Mouse (Mus musculus): Measurements from ENCODE around the gene Sh3bp2. TPM values are rescaled to one million over a fixed set of nuclear protein-coding genes. Genes with fewer than 3 reads are reported as not detected.

Sh3bp2 gene
- 4.5 and 6.2 TPM in 2 replicates for polyA plus RNA-seq (2015; fragmentation: Nextera tagmentation; extraction: Ambion mirVana)

- H3K4me3 ChIP-seq (replicated peaks) = peak within 1 kb of the TSS; percentile 64
- H3K27me3 ChIP-seq (replicated peaks) = no peaks in the 10 kb centered on the region
- WGBS = 2% methylated on average over 38 of the region's 38 CpGs
- H3K9ac ChIP-seq = peak within 1 kb of the TSS; percentile 65
- ATAC-seq = peak; percentile 97
- peak within 1 kb of the TSS; percentile 91 for H3K4me2 ChIP-seq (replicated peaks)
- peaks cover 9% of the 10 kb centered on the region; the same call in 1 of the 2 replicates for H3K4me1 ChIP-seq (replicated peaks)
- H3K36me3 ChIP-seq = no peaks in the 10 kb centered on the region
- no peak within 1 kb of the TSS for H3K27ac ChIP-seq
- H3K9me3 ChIP-seq = no peaks in the 10 kb centered on the region
Observed at GRCm38 (mm10) chr5:34525663-34526476, at the start of gene Sh3bp2. TSS of gene Sh3bp2 (plus strand) at chr5:34525838.

GRCm38 (mm10) chr5:34480926-34481325 lies 44.7 kb upstream of the Sh3bp2 start:
- Histone ChIP-seq H3K4me1 (replicated peaks) (no peaks in the 10 kb centered on the region), H3K27ac (no peak overlapping the region)
- 74% methylated on average over 3 of the region's 3 CpGs for WGBS

GRCm38 (mm10) chr5:34485731-34486130 lies 39.9 kb upstream of the Sh3bp2 start:
- H3K4me3 ChIP-seq (replicated peaks) = no peak overlapping the region
- no peak for ATAC-seq
- WGBS = 91% methylated on average over 15 of the region's 15 CpGs
- H3K27me3 ChIP-seq (replicated peaks) = no peaks in the 10 kb centered on the region
- H3K4me1 ChIP-seq (replicated peaks) = no peaks in the 10 kb centered on the region
- peaks cover 13% of the 10 kb centered on the region for H3K36me3 ChIP-seq
- H3K27ac ChIP-seq = no peak overlapping the region
- H3K9ac ChIP-seq = no peak overlapping the region
- no peak overlapping the region for H3K4me2 ChIP-seq (replicated peaks)
- no peaks in the 10 kb centered on the region for H3K9me3 ChIP-seq

More at GRCm38 (mm10) chr5:34480926-34481325, 44.7 kb upstream of the Sh3bp2 start:
- Histone ChIP-seq H3K36me3 (peaks cover 34% of the 10 kb centered on the region), H3K4me2 (replicated peaks) (no peak overlapping the region), H3K4me3 (replicated peaks) (no peak overlapping the region), H3K27me3 (replicated peaks) (no peaks in the 10 kb centered on the region), H3K9ac (no peak overlapping the region), H3K9me3 (no peaks in the 10 kb centered on the region)
- ATAC-seq = no peak

- Histone ChIP-seq H3K4me3 (replicated peaks) (no peak overlapping the region), H3K9me3 (no peaks in the 10 kb centered on the region), H3K9ac (no peak overlapping the region), H3K4me2 (replicated peaks) (no peak overlapping the region), H3K27me3 (replicated peaks) (no peaks in the 10 kb centered on the region), H3K27ac (no peak overlapping the region), H3K36me3 (peaks cover 10% of the 10 kb centered on the region; the same call in 1 of the 2 replicates), H3K4me1 (replicated peaks) (no peaks in the 10 kb centered on the region)
- WGBS = 72% methylated on average over 6 of the region's 6 CpGs
- ATAC-seq = no peak
Observed at GRCm38 (mm10) chr5:34487320-34488090, 38.1 kb upstream of the Sh3bp2 start.

GRCm38 (mm10) chr5:34488741-34489417 lies 36.8 kb upstream of the Sh3bp2 start:
- H3K27me3 ChIP-seq (replicated peaks) = no peaks in the 10 kb centered on the region
- no peaks in the 10 kb centered on the region for H3K4me1 ChIP-seq (replicated peaks)
- 74% methylated on average over 6 of the region's 6 CpGs for WGBS
- H3K9me3 ChIP-seq = no peaks in the 10 kb centered on the region
- H3K4me3 ChIP-seq (replicated peaks) = no peak overlapping the region
- no peak overlapping the region for H3K4me2 ChIP-seq (replicated peaks)
- H3K36me3 ChIP-seq = peaks cover 10% of the 10 kb centered on the region; the same call in 1 of the 2 replicates
- H3K27ac ChIP-seq = no peak overlapping the region
- no peak for ATAC-seq
- no peak overlapping the region for H3K9ac ChIP-seq

- Histone ChIP-seq H3K9ac (no peak overlapping the region), H3K4me3 (replicated peaks) (no peak overlapping the region), H3K4me1 (replicated peaks) (no peaks in the 10 kb centered on the region), H3K27ac (no peak overlapping the region), H3K4me2 (replicated peaks) (no peak overlapping the region), H3K9me3 (no peaks in the 10 kb centered on the region), H3K36me3 (peaks cover 10% of the 10 kb centered on the region; the same call in 1 of the 2 replicates), H3K27me3 (replicated peaks) (no peaks in the 10 kb centered on the region)
- no peak for ATAC-seq
- WGBS = 91% methylated on average over 3 of the region's 3 CpGs
Observed at GRCm38 (mm10) chr5:34489418-34489787, 36.2 kb upstream of the Sh3bp2 start.

GRCm38 (mm10) chr5:34496745-34497144 lies 28.9 kb upstream of the Sh3bp2 start:
- Histone ChIP-seq H3K27ac (no peak overlapping the region), H3K4me3 (replicated peaks) (no peak overlapping the region), H3K36me3 (no peaks in the 10 kb centered on the region), H3K4me1 (replicated peaks) (no peaks in the 10 kb centered on the region), H3K9ac (no peak overlapping the region), H3K27me3 (replicated peaks) (no peaks in the 10 kb centered on the region), H3K4me2 (replicated peaks) (no peak overlapping the region), H3K9me3 (no peaks in the 10 kb centered on the region)
- ATAC-seq = no peak
- WGBS = 49% methylated on average over 6 of the region's 6 CpGs

GRCm38 (mm10) chr5:34500886-34501285 lies 24.8 kb upstream of the Sh3bp2 start:
- no peak overlapping the region for H3K27ac ChIP-seq
- ATAC-seq = no peak
- WGBS = 76% methylated on average over 5 of the region's 5 CpGs

GRCm38 (mm10) chr5:34501588-34501987 lies 24.1 kb upstream of the Sh3bp2 start:
- Histone ChIP-seq H3K4me1 (replicated peaks) (no peaks in the 10 kb centered on the region), H3K9ac (no peak overlapping the region), H3K4me2 (replicated peaks) (no peak overlapping the region), H3K9me3 (no peaks in the 10 kb centered on the region), H3K4me3 (replicated peaks) (no peak overlapping the region), H3K27me3 (replicated peaks) (no peaks in the 10 kb centered on the region), H3K36me3 (no peaks in the 10 kb centered on the region), H3K27ac (no peak overlapping the region)
- no peak for ATAC-seq
- WGBS = 65% methylated on average over 3 of the region's 3 CpGs

More at GRCm38 (mm10) chr5:34500886-34501285, 24.8 kb upstream of the Sh3bp2 start:
- no peaks in the 10 kb centered on the region for H3K36me3 ChIP-seq
- H3K9me3 ChIP-seq = no peaks in the 10 kb centered on the region
- no peaks in the 10 kb centered on the region for H3K27me3 ChIP-seq (replicated peaks)
- no peak overlapping the region for H3K4me2 ChIP-seq (replicated peaks)
- no peaks in the 10 kb centered on the region for H3K4me1 ChIP-seq (replicated peaks)
- H3K9ac ChIP-seq = no peak overlapping the region
- H3K4me3 ChIP-seq (replicated peaks) = no peak overlapping the region

- no peak for ATAC-seq
- Histone ChIP-seq H3K9me3 (no peaks in the 10 kb centered on the region), H3K9ac (no peak overlapping the region), H3K36me3 (no peaks in the 10 kb centered on the region), H3K4me2 (replicated peaks) (no peak overlapping the region), H3K4me1 (replicated peaks) (no peaks in the 10 kb centered on the region), H3K4me3 (replicated peaks) (no peak overlapping the region), H3K27me3 (replicated peaks) (no peaks in the 10 kb centered on the region), H3K27ac (no peak overlapping the region)
- 93% methylated on average over 1 of the region's 1 CpGs for WGBS
Observed at GRCm38 (mm10) chr5:34502411-34502810, 23.2 kb upstream of the Sh3bp2 start.

GRCm38 (mm10) chr5:34502821-34503220 lies 22.8 kb upstream of the Sh3bp2 start:
- no peak overlapping the region for H3K27ac ChIP-seq
- H3K4me2 ChIP-seq (replicated peaks) = no peak overlapping the region
- H3K27me3 ChIP-seq (replicated peaks) = no peaks in the 10 kb centered on the region
- H3K36me3 ChIP-seq = no peaks in the 10 kb centered on the region
- no peak overlapping the region for H3K9ac ChIP-seq
- H3K9me3 ChIP-seq = no peaks in the 10 kb centered on the region
- no peaks in the 10 kb centered on the region for H3K4me1 ChIP-seq (replicated peaks)
- no peak for ATAC-seq
- no peak overlapping the region for H3K4me3 ChIP-seq (replicated peaks)
- WGBS = 80% methylated on average over 6 of the region's 6 CpGs

- 92% methylated on average over 3 of the region's 3 CpGs for WGBS
- H3K4me3 ChIP-seq (replicated peaks) = no peak overlapping the region
- no peak for ATAC-seq
Observed at GRCm38 (mm10) chr5:34512486-34512885, 13.2 kb upstream of the Sh3bp2 start.

More at GRCm38 (mm10) chr5:34512486-34512885, 13.2 kb upstream of the Sh3bp2 start:
- H3K4me1 ChIP-seq (replicated peaks) = no peaks in the 10 kb centered on the region
- H3K4me2 ChIP-seq (replicated peaks) = no peak overlapping the region
- no peaks in the 10 kb centered on the region for H3K9me3 ChIP-seq
- H3K36me3 ChIP-seq = no peaks in the 10 kb centered on the region
- H3K9ac ChIP-seq = no peak overlapping the region
- no peaks in the 10 kb centered on the region for H3K27me3 ChIP-seq (replicated peaks)
- H3K27ac ChIP-seq = no peak overlapping the region

All from intestine, embryonic 15.5 days (tissue).